Mouse (Mus musculus): ENCODE measurements at regions not wholly inside any gene's neighbourhood (a gene's known extent, or its start where the extent isn't known, plus 50 kb on each side); places are given as distances from the start of the nearest gene placed in this dataset.

DNA sequence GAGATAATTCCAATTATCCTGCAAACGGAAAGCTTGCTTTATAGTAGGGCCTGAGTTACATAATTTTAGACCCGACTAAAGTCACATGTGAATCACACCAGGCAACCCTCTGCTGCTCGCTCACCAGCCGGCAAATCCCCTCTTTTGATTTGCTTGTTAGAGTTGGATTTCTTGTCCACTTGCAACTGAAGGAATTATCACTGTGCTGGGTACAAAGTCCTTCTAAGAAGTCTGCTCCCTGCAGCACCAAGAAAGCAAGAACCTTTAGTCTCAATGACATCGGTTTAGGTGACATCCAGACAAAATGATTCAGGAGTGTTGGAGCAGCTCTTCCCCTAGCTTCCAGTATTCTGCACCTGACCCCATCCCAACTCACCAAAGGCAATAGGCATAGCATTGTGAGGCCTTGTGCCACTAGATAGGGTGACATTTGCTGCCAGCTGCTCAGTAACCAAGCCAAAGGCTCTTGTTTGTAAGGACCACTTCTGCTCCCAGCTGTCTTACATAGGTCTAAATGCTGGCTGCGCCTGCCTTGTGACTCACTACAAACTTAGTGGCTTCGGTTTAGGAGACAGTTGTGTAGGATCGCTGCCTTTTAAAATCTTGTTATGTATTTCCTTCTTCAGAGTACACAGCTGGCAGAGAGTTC, 189.5 kb upstream of the Rreb1 start:
- no peak for TF ChIP-seq CTCF (IDR thresholded peaks at IDR 0.05; ENCODE audit: low read depth)
- TF ChIP-seq EP300 (optimal IDR thresholded peaks at IDR 0.05), result no peak

Measured in stomach, postnatal 0 days (tissue).